Mouse (Mus musculus) liver, postnatal 0 days (tissue): ENCODE results near the gene Wnk2. TPM values are rescaled to one million over a fixed set of nuclear protein-coding genes. Genes with fewer than 3 reads are reported as not detected.

Experiments
- ATAC-seq: fragments of 200-750 bp; cut with Nextera tagmentation; 2 replicates; pipeline ENCODE4 v1.8.0; 2017; ENCODE audit warnings: mild to moderate bottlenecking, moderate library complexity
- DNase-seq: peaks from one replicate; pipeline ENCODE4 v3.0.0-alpha.2; 2016
- H3K27ac ChIP-seq: fragments of 300-500 bp; sonication (generic); 2 replicates; pipeline ENCODE4 v1.5.1; 2014; ENCODE audit warnings: antibody characterized with exemption, moderate library complexity, mild to moderate bottlenecking, low read depth
- H3K27me3 ChIP-seq: fragments of 300-500 bp; sonication (generic); 2 replicates; pipeline ENCODE4 v1.6.1; 2014; ENCODE audit warnings: low read length, control low read depth, mixed read lengths; ENCODE audit not compliant: insufficient read depth
- H3K36me3 ChIP-seq: fragments of 300-500 bp; sonication (generic); replicated peaks from 2 replicates; pipeline ENCODE4 v1.6.1; 2014; ENCODE audit warnings: mild to moderate bottlenecking, control low read depth, low read length, moderate library complexity, mixed read lengths; ENCODE audit not compliant: insufficient read depth
- H3K4me1 ChIP-seq: fragments of 300-500 bp; sonication (generic); 2 replicates; pipeline ENCODE4 v1.6.1; 2014; ENCODE audit warnings: antibody characterized with exemption, mild to moderate bottlenecking, control low read depth; ENCODE audit not compliant: insufficient read depth
- H3K4me2 ChIP-seq: fragments of 300-500 bp; sonication (generic); 2 replicates; pipeline ENCODE4 v1.6.1; 2014; ENCODE audit warnings: low read depth, mild to moderate bottlenecking, low read length, moderate library complexity, mixed read lengths
- H3K4me3 ChIP-seq: fragments of 300-500 bp; sonication (generic); 2 replicates; pipeline ENCODE4 v1.5.1; 2014; ENCODE audit warnings: low read depth, low read length
- H3K9ac ChIP-seq: fragments of 300-500 bp; sonication (generic); replicated peaks from 2 replicates; pipeline ENCODE4 v1.6.1; 2014; ENCODE audit warnings: mild to moderate bottlenecking, moderate library complexity
- H3K9me3 ChIP-seq: fragments of 300-500 bp; sonication (generic); 2 replicates; pipeline ENCODE4 v1.6.1; 2016; ENCODE audit warnings: mild to moderate bottlenecking, control low read depth, low read length, mixed read lengths
- CTCF ChIP-seq: sonication (generic); IDR thresholded peaks from 2 replicates; pipeline ENCODE4 v1.5.1; 2016; ENCODE audit warnings: antibody characterized with exemption, low read depth
- EP300 ChIP-seq: IDR thresholded peaks from 2 replicates; pipeline ENCODE4 v1.6.1; 2016; ENCODE audit warnings: antibody characterized with exemption, low read depth, mild to moderate bottlenecking
- WGBS: fragments of 180-500 bp; shearing (Covaris S2); extraction: QIAGEN DNeasy Blood & Tissue Kit; methylation state at CpG from one replicate; pipeline ENCODE4 v1.1.7; 2014; ENCODE audit not compliant: insufficient replicate concordance; 5-methylcytosine and 5-hydroxymethylcytosine counted together
- polyA plus RNA-seq: library from polyadenylated mRNA; unstranded; fragments of >200 nt; fragmentation: Nextera tagmentation; extraction: Ambion mirVana; gene quantifications from 2 replicates; pipeline ENCODE4 v1.2.1, GENCODE M21; 2015

Wnk2 gene
- polyA plus RNA-seq, 1 experiment from 2014 or later = 0.13 TPM

GRCm38 (mm10) chr13:49172335-49172734 lies 24.5 kb upstream of the Wnk2 start:
- Histone ChIP-seq H3K27ac (no peak overlapping the region), H3K4me1 (peaks cover 2% of the 10 kb centered on the region; the same call in 1 of the 2 replicates), H3K36me3 (no peaks in the 10 kb centered on the region), H3K4me3 (no peak overlapping the region), H3K27me3 (no peaks in the 10 kb centered on the region), H3K9ac (no peak overlapping the region), H3K4me2 (no peak overlapping the region), H3K9me3 (no peaks in the 10 kb centered on the region)
- 79% methylated on average over 7 of the region's 7 CpGs for WGBS
- DNase-seq (no peak), ATAC-seq (no peak)
- no peak for TF ChIP-seq CTCF
- no peak for TF ChIP-seq EP300

GRCm38 (mm10) chr13:49171729-49172128 lies 23.9 kb upstream of the Wnk2 start:
- Histone ChIP-seq H3K36me3 (no peaks in the 10 kb centered on the region), H3K9me3 (no peaks in the 10 kb centered on the region), H3K4me3 (no peak overlapping the region), H3K4me2 (no peak overlapping the region), H3K9ac (no peak overlapping the region), H3K4me1 (peaks cover 2% of the 10 kb centered on the region; the same call in 1 of the 2 replicates), H3K27me3 (no peaks in the 10 kb centered on the region), H3K27ac (no peak overlapping the region)
- no peak for DNase-seq
- ATAC-seq = no peak
- TF ChIP-seq EP300 (no peak), CTCF (no peak)
- 48% methylated on average over 1 of the region's 1 CpGs for WGBS

DNA sequence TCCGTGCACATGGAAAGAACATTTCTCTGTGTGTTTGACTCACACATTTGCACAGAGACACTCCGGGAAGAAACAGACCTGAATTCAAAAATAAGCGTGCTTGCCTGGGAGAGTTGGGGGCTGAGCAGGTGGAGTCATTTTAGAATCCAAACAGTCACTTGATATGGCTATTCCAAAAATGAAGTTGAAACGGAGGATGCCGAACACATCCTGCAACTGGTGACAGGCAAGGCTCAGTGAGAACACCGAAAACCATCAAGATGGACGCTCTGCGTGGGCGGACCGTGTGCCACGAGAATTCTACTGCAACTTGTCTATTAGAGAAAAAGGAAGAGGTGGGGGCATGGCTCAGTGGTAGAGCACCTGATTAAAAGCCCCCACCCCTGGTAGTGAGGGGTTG lies 22.8 kb upstream of the Wnk2 start:
- 86% methylated on average over 11 of the region's 11 CpGs for WGBS
- Histone ChIP-seq H3K27ac (no peak overlapping the region), H3K4me2 (no peak overlapping the region), H3K27me3 (no peaks in the 10 kb centered on the region), H3K9me3 (no peaks in the 10 kb centered on the region), H3K9ac (no peak overlapping the region), H3K4me1 (peaks cover 2% of the 10 kb centered on the region; the same call in 1 of the 2 replicates), H3K4me3 (no peak overlapping the region), H3K36me3 (no peaks in the 10 kb centered on the region)
- no peak for DNase-seq
- no peak for ATAC-seq
- TF ChIP-seq CTCF = no peak
- TF ChIP-seq EP300 = no peak

GRCm38 (mm10) chr13:49169448-49170207 lies 21.8 kb upstream of the Wnk2 start:
- TF ChIP-seq EP300 (no peak), CTCF (peak; percentile 97)
- H3K36me3 ChIP-seq = no peaks in the 10 kb centered on the region
- no peak overlapping the region for H3K27ac ChIP-seq
- H3K4me2 ChIP-seq = no peak overlapping the region
- no peak overlapping the region for H3K9ac ChIP-seq
- H3K4me1 ChIP-seq = peaks cover 2% of the 10 kb centered on the region; the same call in 1 of the 2 replicates
- WGBS = 18% methylated on average over 17 of the region's 17 CpGs
- DNase-seq (peak; percentile 91), ATAC-seq (peak; percentile 87)
- H3K27me3 ChIP-seq = no peaks in the 10 kb centered on the region
- no peaks in the 10 kb centered on the region for H3K9me3 ChIP-seq
- H3K4me3 ChIP-seq = no peak overlapping the region

DNA sequence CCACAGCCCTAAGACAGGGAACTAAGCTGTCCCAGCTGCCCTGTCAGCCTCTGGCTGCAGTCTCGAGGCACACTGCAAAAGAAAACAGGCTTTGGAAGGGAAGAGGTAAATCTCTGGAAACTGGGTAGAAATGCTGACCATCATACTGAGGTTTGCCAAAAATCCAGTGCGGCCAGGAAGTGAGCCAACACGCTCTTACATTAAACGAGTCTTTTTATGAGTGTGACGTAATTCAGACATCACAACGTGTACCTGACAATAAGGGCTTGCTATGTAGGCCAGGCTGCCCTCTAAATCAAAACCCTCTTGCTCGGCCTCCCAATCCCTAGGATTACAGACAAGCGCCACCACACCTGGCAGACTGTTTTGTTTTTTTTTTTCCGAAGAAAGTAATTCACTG lies 19.3 kb upstream of the Wnk2 start:
- ATAC-seq = no peak
- no peaks in the 10 kb centered on the region for H3K36me3 ChIP-seq
- no peak for TF ChIP-seq CTCF
- no peak for TF ChIP-seq EP300
- no peaks in the 10 kb centered on the region for H3K9me3 ChIP-seq
- no peak overlapping the region for H3K9ac ChIP-seq
- no peak overlapping the region for H3K4me3 ChIP-seq
- 51% methylated on average over 9 of the region's 9 CpGs for WGBS
- no peak overlapping the region for H3K4me2 ChIP-seq
- no peak for DNase-seq
- peaks cover 2% of the 10 kb centered on the region for H3K4me1 ChIP-seq
- H3K27ac ChIP-seq = no peak overlapping the region
- no peaks in the 10 kb centered on the region for H3K27me3 ChIP-seq

DNA sequence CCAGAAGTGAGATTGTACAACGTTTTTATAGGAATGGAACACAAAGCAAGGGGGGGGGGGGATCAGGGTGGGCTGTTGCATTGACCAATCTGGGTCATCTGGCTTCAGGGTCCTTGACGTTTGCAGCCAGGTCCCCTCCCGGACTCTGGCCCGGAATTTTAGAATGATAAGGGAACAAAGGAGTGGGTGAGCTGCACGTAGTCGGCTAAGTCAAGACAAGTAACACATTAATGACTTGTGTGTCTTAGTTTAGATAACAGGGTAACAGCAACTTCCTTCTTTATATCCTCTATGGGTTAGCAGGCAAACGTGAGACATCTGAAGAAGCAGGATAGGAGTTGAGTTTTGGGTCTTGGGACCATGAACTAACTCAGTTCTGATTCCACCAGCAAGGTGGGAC lies 15.8 kb upstream of the Wnk2 start:
- no peak overlapping the region for H3K4me3 ChIP-seq
- 26% methylated on average over 7 of the region's 7 CpGs for WGBS
- H3K36me3 ChIP-seq = no peaks in the 10 kb centered on the region
- H3K4me2 ChIP-seq = no peak overlapping the region
- H3K4me1 ChIP-seq = peaks cover 6% of the 10 kb centered on the region
- no peaks in the 10 kb centered on the region for H3K9me3 ChIP-seq
- DNase-seq (no peak), ATAC-seq (no peak)
- no peaks in the 10 kb centered on the region for H3K27me3 ChIP-seq
- TF ChIP-seq EP300 (no peak), CTCF (no peak)
- no peak overlapping the region for H3K9ac ChIP-seq
- H3K27ac ChIP-seq = no peak overlapping the region
